Mouse (Mus musculus): ENCODE measurements at regions not wholly inside any gene's neighbourhood (a gene's known extent, or its start where the extent isn't known, plus 50 kb on each side); places are given as distances from the start of the nearest gene placed in this dataset.

GRCm38 (mm10) chr14:76617447-76617846 lies 60.8 kb upstream of the Serp2 start:
- Histone ChIP-seq H3K4me3 (ENCODE audit: control insufficient read depth in 1 of 2, insufficient read depth in 1 of 2, low read depth in 1 of 2, low read length in 2 of 2) (no peak overlapping the region), H3K27me3 (ENCODE audit: control insufficient read depth, insufficient read depth, low read length) (no peaks in the 10 kb centered on the region), H3K4me2 (ENCODE audit: low read length) (no peak overlapping the region), H3K4me1 (ENCODE audit: control insufficient read depth in 2 of 2, insufficient read depth in 2 of 2, low read length in 2 of 2) (peaks cover 7 to 17% of the 10 kb centered on the region in 2 experiments; a peak in 3 of 4 replicates), H3K9me3 (ENCODE audit: control insufficient read depth, low read length) (no peaks in the 10 kb centered on the region), H3K27ac (replicated peaks in 1 of 2; ENCODE audit: control insufficient read depth in 1 of 2, insufficient read depth in 1 of 2, low read depth in 2 of 2, low read length in 2 of 2) (0 out of 4 replicates have a peak overlapping the region, but pooled peaks of 1 of the 2 experiments have one; percentile 1), H3K36me3 (ENCODE audit: control insufficient read depth, insufficient read depth, low read length) (no peaks in the 10 kb centered on the region), H3K9ac (ENCODE audit: low read length) (no peak overlapping the region)
- 59% methylated on average over 11 of the region's 11 CpGs for WGBS
- ATAC-seq (ENCODE audit: insufficient number of reproducible peaks, insufficient read depth, low FRiP score, low read depth), result no peak

GRCm38 (mm10) chr14:76616367-76616683 lies 59.6 kb upstream of the Serp2 start:
- no peak overlapping the region for H3K9ac ChIP-seq (ENCODE audit: low read length)
- H3K36me3 ChIP-seq (ENCODE audit: control insufficient read depth, insufficient read depth, low read length), result no peaks in the 10 kb centered on the region
- no peaks in the 10 kb centered on the region for H3K27me3 ChIP-seq (ENCODE audit: control insufficient read depth, insufficient read depth, low read length)
- no peak for ATAC-seq (ENCODE audit: insufficient number of reproducible peaks, insufficient read depth, low FRiP score, low read depth)
- no peak overlapping the region for H3K27ac ChIP-seq (replicated peaks in 1 of 2; ENCODE audit: control insufficient read depth in 1 of 2, insufficient read depth in 1 of 2, low read depth in 2 of 2, low read length in 2 of 2)
- H3K4me3 ChIP-seq (ENCODE audit: control insufficient read depth in 1 of 2, insufficient read depth in 1 of 2, low read depth in 1 of 2, low read length in 2 of 2), result no peak overlapping the region
- H3K4me2 ChIP-seq (ENCODE audit: low read length), result no peak overlapping the region
- H3K9me3 ChIP-seq (ENCODE audit: control insufficient read depth, low read length), result no peaks in the 10 kb centered on the region
- WGBS, result 36% methylated on average over 3 of the region's 3 CpGs
- H3K4me1 ChIP-seq (ENCODE audit: control insufficient read depth in 2 of 2, insufficient read depth in 2 of 2, low read length in 2 of 2), result peaks cover 5 to 12% of the 10 kb centered on the region in 2 experiments; a peak in 3 of 4 replicates

GRCm38 (mm10) chr14:76615603-76616366 lies 59.1 kb upstream of the Serp2 start:
- 54% methylated on average over 8 of the region's 8 CpGs for WGBS
- no peaks in the 10 kb centered on the region for H3K9me3 ChIP-seq (ENCODE audit: control insufficient read depth, low read length)

GRCm38 (mm10) chr14:76615182-76615581 lies 58.5 kb upstream of the Serp2 start:
- Histone ChIP-seq H3K9me3 (ENCODE audit: control insufficient read depth, low read length) (no peaks in the 10 kb centered on the region), H3K4me1 (ENCODE audit: control insufficient read depth in 2 of 2, insufficient read depth in 2 of 2, low read length in 2 of 2) (peaks cover 16 to 19% of the 10 kb centered on the region in 2 experiments; a peak in 3 of 4 replicates)

More at GRCm38 (mm10) chr14:76615603-76616366, 59.1 kb upstream of the Serp2 start:
- Histone ChIP-seq H3K36me3 (ENCODE audit: control insufficient read depth, insufficient read depth, low read length) (no peaks in the 10 kb centered on the region), H3K9ac (ENCODE audit: low read length) (no peak overlapping the region), H3K4me2 (ENCODE audit: low read length) (no peak overlapping the region), H3K27me3 (ENCODE audit: control insufficient read depth, insufficient read depth, low read length) (no peaks in the 10 kb centered on the region), H3K4me3 (ENCODE audit: control insufficient read depth in 1 of 2, insufficient read depth in 1 of 2, low read depth in 1 of 2, low read length in 2 of 2) (no peak overlapping the region), H3K4me1 (ENCODE audit: control insufficient read depth in 2 of 2, insufficient read depth in 2 of 2, low read length in 2 of 2) (peaks cover 10 to 15% of the 10 kb centered on the region in 2 experiments; a peak in 3 of 4 replicates), H3K27ac (replicated peaks in 1 of 2; ENCODE audit: control insufficient read depth in 1 of 2, insufficient read depth in 1 of 2, low read depth in 2 of 2, low read length in 2 of 2) (no peak overlapping the region)
- ATAC-seq (ENCODE audit: insufficient number of reproducible peaks, insufficient read depth, low FRiP score, low read depth), result no peak

GRCm38 (mm10) chr14:76614682-76615081 lies 58.0 kb upstream of the Serp2 start:
- H3K36me3 ChIP-seq (ENCODE audit: control insufficient read depth, insufficient read depth, low read length), result no peaks in the 10 kb centered on the region
- no peak overlapping the region for H3K4me2 ChIP-seq (ENCODE audit: low read length)
- no peaks in the 10 kb centered on the region for H3K27me3 ChIP-seq (ENCODE audit: control insufficient read depth, insufficient read depth, low read length)
- WGBS, result 80% methylated on average over 5 of the region's 5 CpGs
- peaks cover 19 to 21% of the 10 kb centered on the region in 2 experiments; a peak in 3 of 4 replicates for H3K4me1 ChIP-seq (ENCODE audit: control insufficient read depth in 2 of 2, insufficient read depth in 2 of 2, low read length in 2 of 2)
- H3K4me3 ChIP-seq (ENCODE audit: control insufficient read depth in 1 of 2, insufficient read depth in 1 of 2, low read depth in 1 of 2, low read length in 2 of 2), result no peak overlapping the region
- no peak overlapping the region for H3K27ac ChIP-seq (replicated peaks in 1 of 2; ENCODE audit: control insufficient read depth in 1 of 2, insufficient read depth in 1 of 2, low read depth in 2 of 2, low read length in 2 of 2)
- no peak overlapping the region for H3K9ac ChIP-seq (ENCODE audit: low read length)
- no peaks in the 10 kb centered on the region for H3K9me3 ChIP-seq (ENCODE audit: control insufficient read depth, low read length)
- no peak for ATAC-seq (ENCODE audit: insufficient number of reproducible peaks, insufficient read depth, low FRiP score, low read depth)

More at GRCm38 (mm10) chr14:76615182-76615581, 58.5 kb upstream of the Serp2 start:
- H3K27me3 ChIP-seq (ENCODE audit: control insufficient read depth, insufficient read depth, low read length), result no peaks in the 10 kb centered on the region
- WGBS, result 64% methylated on average over 11 of the region's 11 CpGs
- H3K9ac ChIP-seq (ENCODE audit: low read length), result no peak overlapping the region
- no peak overlapping the region for H3K4me3 ChIP-seq (ENCODE audit: control insufficient read depth in 1 of 2, insufficient read depth in 1 of 2, low read depth in 1 of 2, low read length in 2 of 2)
- H3K27ac ChIP-seq (replicated peaks in 1 of 2; ENCODE audit: control insufficient read depth in 1 of 2, insufficient read depth in 1 of 2, low read depth in 2 of 2, low read length in 2 of 2), result no peak overlapping the region
- ATAC-seq (ENCODE audit: insufficient number of reproducible peaks, insufficient read depth, low FRiP score, low read depth), result no peak
- no peak overlapping the region for H3K4me2 ChIP-seq (ENCODE audit: low read length)
- no peaks in the 10 kb centered on the region for H3K36me3 ChIP-seq (ENCODE audit: control insufficient read depth, insufficient read depth, low read length)

GRCm38 (mm10) chr14:76613604-76614003 lies 56.9 kb upstream of the Serp2 start:
- WGBS, result 88% methylated on average over 6 of the region's 6 CpGs
- H3K4me2 ChIP-seq (ENCODE audit: low read length), result no peak overlapping the region
- H3K9me3 ChIP-seq (ENCODE audit: control insufficient read depth, low read length), result no peaks in the 10 kb centered on the region
- H3K36me3 ChIP-seq (ENCODE audit: control insufficient read depth, insufficient read depth, low read length), result no peaks in the 10 kb centered on the region
- H3K4me3 ChIP-seq (ENCODE audit: control insufficient read depth in 1 of 2, insufficient read depth in 1 of 2, low read depth in 1 of 2, low read length in 2 of 2), result no peak overlapping the region
- H3K27me3 ChIP-seq (ENCODE audit: control insufficient read depth, insufficient read depth, low read length), result no peaks in the 10 kb centered on the region
- no peak for ATAC-seq (ENCODE audit: insufficient number of reproducible peaks, insufficient read depth, low FRiP score, low read depth)
- no peak overlapping the region for H3K9ac ChIP-seq (ENCODE audit: low read length)
- H3K27ac ChIP-seq (replicated peaks in 1 of 2; ENCODE audit: control insufficient read depth in 1 of 2, insufficient read depth in 1 of 2, low read depth in 2 of 2, low read length in 2 of 2), result no peak overlapping the region
- peaks cover 17 to 21% of the 10 kb centered on the region in 2 experiments; a peak in 3 of 4 replicates for H3K4me1 ChIP-seq (ENCODE audit: control insufficient read depth in 2 of 2, insufficient read depth in 2 of 2, low read length in 2 of 2)

- WGBS, result 29% methylated on average over 11 of the region's 11 CpGs
- no peak overlapping the region for H3K9ac ChIP-seq (ENCODE audit: low read length)
- H3K36me3 ChIP-seq (ENCODE audit: control insufficient read depth, insufficient read depth, low read length), result no peaks in the 10 kb centered on the region
- peaks cover 7 to 17% of the 10 kb centered on the region in 2 experiments; a peak in 3 of 4 replicates for H3K4me1 ChIP-seq (ENCODE audit: control insufficient read depth in 2 of 2, insufficient read depth in 2 of 2, low read length in 2 of 2)
- peak overlapping the region; percentile 12; the same call in 1 of the 2 replicates for H3K4me2 ChIP-seq (ENCODE audit: low read length)
- H3K9me3 ChIP-seq (ENCODE audit: control insufficient read depth, low read length), result no peaks in the 10 kb centered on the region
- peak; percentile 79 for ATAC-seq (ENCODE audit: insufficient number of reproducible peaks, insufficient read depth, low FRiP score, low read depth)
- peak overlapping the region; percentile 59 to 77 for H3K27ac ChIP-seq (replicated peaks in 1 of 2; ENCODE audit: control insufficient read depth in 1 of 2, insufficient read depth in 1 of 2, low read depth in 2 of 2, low read length in 2 of 2)
- no peaks in the 10 kb centered on the region for H3K27me3 ChIP-seq (ENCODE audit: control insufficient read depth, insufficient read depth, low read length)
- H3K4me3 ChIP-seq (ENCODE audit: control insufficient read depth in 1 of 2, insufficient read depth in 1 of 2, low read depth in 1 of 2, low read length in 2 of 2), result no peak overlapping the region
Observed at GRCm38 (mm10) chr14:76610429-76611378, 54.0 kb upstream of the Serp2 start.
